In genomic region chr14:23594629-23595028, GRCm38 (mm10) we compare ENCODE assay signal across 23 mouse cellular contexts.
DNase-seq lines count a peak whose midpoint lies in the region; ATAC-seq and TF ChIP-seq lines count a peak whose summit lies in the region.
"Had no signal": no experiment of that assay in that cellular context is flagged by ENCODE, and none has a peak within 500 bp of the region (broad histone marks: within the 10 kb centered on the region; RNA-seq: fewer than 3 reads in every experiment).

No protein-coding gene starts in this region.

- no peak overlapping the region for H3K4me3 ChIP-seq in left cerebral cortex, adult 2 months
- H3K4me3 ChIP-seq in CH12.LX (replicated peaks in 1 of 3; ENCODE audit: low read depth in 2 of 3, low read length in 2 of 3, poor library complexity in 1 of 3): no peak overlapping the region
- H3K4me3 ChIP-seq: embryonic facial prominence, embryonic 12.5 days; forebrain, embryonic 15.5 days; heart, adult 2 months; heart, embryonic 15.5 days; hindbrain, embryonic 13.5 days had no signal

- no peaks in the 10 kb centered on the region for H3K36me3 ChIP-seq in CH12.LX (replicated peaks in 1 of 2; ENCODE audit: control insufficient read depth in 1 of 2, insufficient read depth in 1 of 2, low read length in 1 of 2)
- H3K36me3 ChIP-seq: embryonic facial prominence, embryonic 12.5 days; forebrain, embryonic 15.5 days; heart, embryonic 15.5 days; hindbrain, embryonic 13.5 days had no signal

- H3K27ac ChIP-seq in left cerebral cortex, adult 2 months: peak overlapping the region; percentile 78
- 0 out of 2 replicates have a peak overlapping the region, but pooled peaks have one; percentile 19 for H3K27ac ChIP-seq in CH12.LX (ENCODE audit: insufficient read depth, low read depth)
- H3K27ac ChIP-seq: embryonic facial prominence, embryonic 12.5 days; forebrain, embryonic 15.5 days; heart, adult 2 months; heart, embryonic 15.5 days; hindbrain, embryonic 13.5 days; hindbrain, postnatal 0 days had no signal

- in situ Hi-C loops in CH12.LX (cut with MboI; ENCODE audit: low pct_ligation_motif_present, low pct_unique_long_range_greater_than_20kb, low sequenced_read_pairs): loop anchor here (5.0 to 25.0 kb wide), 2 partner anchors 38 to 418 kb away; partner anchors contain the start of gene Kcnma1

- no peak for TF ChIP-seq CTCF in left cerebral cortex, adult 2 months (IDR thresholded peaks at IDR 0.05)
- TF ChIP-seq CTCF in CH12.LX (conservative IDR thresholded peaks at IDR 0.05 in 1 of 2, IDR thresholded peaks at IDR 0.05 in 1 of 2; ENCODE audit: low read depth in 2 of 2, low read length in 2 of 2): no peak

- DNase-seq in frontal cortex, postnatal 36 days (ENCODE audit: low spot score in 2 of 2): no peak
- no peak for DNase-seq in left cerebral cortex, adult 2 months (ENCODE audit: extremely low spot score in 1 of 2, low spot score in 2 of 2)
- no peak for DNase-seq in left cerebral cortex, postnatal 10 days (ENCODE audit: extremely low spot score in 1 of 2, low spot score in 2 of 2)
- DNase-seq in CH12.LX (ENCODE audit: extremely low read depth): peak; percentile 65
- peak; percentile 79 for DNase-seq in telencephalon, adult 2 months (ENCODE audit: low read depth, low spot score)
- DNase-seq in MN1 (ENCODE audit: low spot score): no peak
- DNase-seq: adrenal gland, postnatal 25 days; B cell, adult 2 months; cerebellum, adult 2 months; cerebellum, postnatal 14 days; gastrocnemius, postnatal 14 days; heart, adult 2 months; heart, postnatal 14 days had no signal

- dilution Hi-C loops in CH12.LX (cut with MboI; ENCODE audit: extremely low pct_ligation_motif_present, extremely low pct_unique_long_range_greater_than_20kb, low sequenced_read_pairs): no loop called here

- ATAC-seq in frontal cortex, adult (ENCODE audit: low TSS enrichment): peak; percentile 67
- ATAC-seq: activated CD4-positive, CD25-positive, alpha-beta regulatory T cell, adult 4 months; CD4-positive, CD25-positive, alpha-beta regulatory T cell, adult 4 months; forebrain, embryonic 15.5 days; hindbrain, postnatal 0 days; Patski had no signal

- no peak overlapping the region for H3K4me2 ChIP-seq in CH12.LX (ENCODE audit: insufficient read depth, low read depth, poor library complexity, severe bottlenecking)
- H3K4me2 ChIP-seq: embryonic facial prominence, embryonic 12.5 days; forebrain, embryonic 15.5 days; heart, embryonic 11.5 days; heart, embryonic 15.5 days; hindbrain, embryonic 13.5 days had no signal

- no peak for TF ChIP-seq POLR2A in CH12.LX (IDR thresholded peaks at IDR 0.05; ENCODE audit: low read depth, low read length)

- no peaks in the 10 kb centered on the region for H3K27me3 ChIP-seq in CH12.LX (replicated peaks)
- H3K27me3 ChIP-seq: embryonic facial prominence, embryonic 12.5 days; forebrain, embryonic 15.5 days; hindbrain, embryonic 13.5 days; Patski had no signal

- H3K4me1 ChIP-seq in CH12.LX (ENCODE audit: control insufficient read depth in 1 of 2, insufficient read depth in 2 of 2): peaks cover 0 to 41% of the 10 kb centered on the region in 2 experiments; a peak in 2 of 4 replicates
- H3K4me1 ChIP-seq: embryonic facial prominence, embryonic 12.5 days; forebrain, embryonic 15.5 days had no signal

- peak; percentile 83 for TF ChIP-seq EP300 in CH12.LX (IDR thresholded peaks at IDR 0.05; ENCODE audit: low read length)

- H3K79me2 ChIP-seq in CH12.LX (replicated peaks; ENCODE audit: control insufficient read depth, extremely low read depth, insufficient read depth, poor library complexity, severe bottlenecking): no peaks in the 10 kb centered on the region

- no peak for TF ChIP-seq RAD21 in CH12.LX (IDR thresholded peaks at IDR 0.05; ENCODE audit: low read depth, low read length)

- H3K9me3 ChIP-seq in CH12.LX (replicated peaks; ENCODE audit: low read length): no peaks in the 10 kb centered on the region
- H3K9me3 ChIP-seq: embryonic facial prominence, embryonic 12.5 days; forebrain, embryonic 15.5 days; heart, embryonic 15.5 days; hindbrain, embryonic 13.5 days had no signal

- no peak overlapping the region for H3K9ac ChIP-seq in CH12.LX (ENCODE audit: insufficient read depth, low read depth)
- H3K9ac ChIP-seq: embryonic facial prominence, embryonic 12.5 days; forebrain, embryonic 15.5 days; heart, embryonic 15.5 days; hindbrain, embryonic 13.5 days had no signal

- intact Hi-C loops in left cerebral cortex, adult 2 months (cut with DNase I): loop anchor here (2.0 kb wide), 1 partner anchor 26 kb away; no protein-coding TSS in a partner anchor
- intact Hi-C loops in left cerebral cortex, postnatal 10 days (cut with DNase I): no loop called here

TF ChIP-seq in CH12.LX, 34 proteins besides CTCF, POLR2A, EP300 and RAD21:
- TF ChIP-seq SMC3 (IDR thresholded peaks at IDR 0.05; ENCODE audit: low read depth, low read length) (no peak), MXI1 (IDR thresholded peaks at IDR 0.05; ENCODE audit: low read depth, low read length) (no peak), NELFE (IDR thresholded peaks at IDR 0.05; ENCODE audit: low read depth, low read length) (no peak), JUND (conservative IDR thresholded peaks at IDR 0.05; ENCODE audit: low read depth, low read length) (peak; percentile 82), USF2 (conservative IDR thresholded peaks at IDR 0.05; ENCODE audit: low read depth, low read length) (no peak), E2F4 (IDR thresholded peaks at IDR 0.05; ENCODE audit: insufficient replicate concordance, low read depth, low read length) (no peak), TBP (conservative IDR thresholded peaks at IDR 0.05; ENCODE audit: low read depth, low read length) (no peak), ZNF384 (IDR thresholded peaks at IDR 0.05; ENCODE audit: low read depth, low read length) (no peak), TCF12 (IDR thresholded peaks at IDR 0.05; ENCODE audit: low read depth, low read length) (0 out of 2 replicates have a peak, but pooled peaks have one; percentile 50), MYC (IDR thresholded peaks at IDR 0.05; ENCODE audit: low read depth, low read length) (0 out of 2 replicates have a peak, but pooled peaks have one; percentile 35), HCFC1 (IDR thresholded peaks at IDR 0.05; ENCODE audit: low read depth, low read length) (peak; percentile 25; the same call in 1 of the 2 replicates), PAX5 (IDR thresholded peaks at IDR 0.05; ENCODE audit: low read length) (no peak), MEF2A (IDR thresholded peaks at IDR 0.05; ENCODE audit: borderline replicate concordance, low read depth, low read length) (peak; percentile 96), POLR2AphosphoS2 (IDR thresholded peaks at IDR 0.05; ENCODE audit: low read depth, low read length) (no peak), CHD1 (IDR thresholded peaks at IDR 0.05; ENCODE audit: low read depth, low read length) (no peak), ZKSCAN1 (IDR thresholded peaks at IDR 0.05; ENCODE audit: borderline replicate concordance, low read depth, low read length) (no peak), MAX (IDR thresholded peaks at IDR 0.05; ENCODE audit: low read length) (no peak), ZMIZ1 (IDR thresholded peaks at IDR 0.05; ENCODE audit: low read depth, low read length) (no peak), KAT2A (IDR thresholded peaks at IDR 0.05; ENCODE audit: insufficient replicate concordance, low read length) (0 out of 2 replicates have a peak, but pooled peaks have one; percentile 18), MAZ (IDR thresholded peaks at IDR 0.05; ENCODE audit: low read depth, low read length) (0 out of 2 replicates have a peak, but pooled peaks have one; percentile 29), MAFK (IDR thresholded peaks at IDR 0.05; ENCODE audit: insufficient replicate concordance, low read length) (no peak), UBTF (IDR thresholded peaks at IDR 0.05; ENCODE audit: low read depth, low read length) (no peak), SIN3A (IDR thresholded peaks at IDR 0.05; ENCODE audit: low read length) (peak; percentile 35; the same call in 1 of the 2 replicates), RCOR1 (conservative IDR thresholded peaks at IDR 0.05; ENCODE audit: low read depth, low read length) (no peak), USF1 (IDR thresholded peaks at IDR 0.05; ENCODE audit: low read depth, low read length) (no peak), IRF4 (IDR thresholded peaks at IDR 0.05; ENCODE audit: low read depth, low read length) (peak; percentile 62; the same call in 1 of the 2 replicates), CHD2 (IDR thresholded peaks at IDR 0.05; ENCODE audit: low read length) (peak; percentile 34; the same call in 1 of the 2 replicates), ZC3H11A (IDR thresholded peaks at IDR 0.05; ENCODE audit: low read depth, low read length) (no peak), ETS1 (conservative IDR thresholded peaks at IDR 0.05; ENCODE audit: low read depth, low read length) (peak; percentile 89), GABPA (IDR thresholded peaks at IDR 0.05; ENCODE audit: insufficient replicate concordance, low read depth, low read length) (no peak), ELF1 (IDR thresholded peaks at IDR 0.05; ENCODE audit: low read depth, low read length) (0 out of 2 replicates have a peak, but pooled peaks have one; percentile 12), NRF1 (IDR thresholded peaks at IDR 0.05; ENCODE audit: low read depth, low read length) (no peak), BHLHE40 (IDR thresholded peaks at IDR 0.05; ENCODE audit: low read depth, low read length) (peak; percentile 60), JUN (IDR thresholded peaks at IDR 0.05; ENCODE audit: insufficient read depth, low read depth, low read length) (peak; percentile 79)

Comparison
In these comparisons a context has a peak if more than half of its experiments do, and no peak if none do; other contexts are left out.
1. DNase-seq: peak in CH12.LX (single experiment) and telencephalon, adult 2 months (single experiment); none in frontal cortex, postnatal 36 days (0 of 2), left cerebral cortex, adult 2 months (0 of 2), left cerebral cortex, postnatal 10 days (0 of 2) and MN1 (single experiment).